Mouse (Mus musculus): ENCODE results near the gene Rnls. TPM values are rescaled to one million over a fixed set of nuclear protein-coding genes. Genes with fewer than 3 reads are reported as not detected.

The Rnls gene
- polyA plus RNA-seq, 1 experiment: 1.4 TPM

DNA sequence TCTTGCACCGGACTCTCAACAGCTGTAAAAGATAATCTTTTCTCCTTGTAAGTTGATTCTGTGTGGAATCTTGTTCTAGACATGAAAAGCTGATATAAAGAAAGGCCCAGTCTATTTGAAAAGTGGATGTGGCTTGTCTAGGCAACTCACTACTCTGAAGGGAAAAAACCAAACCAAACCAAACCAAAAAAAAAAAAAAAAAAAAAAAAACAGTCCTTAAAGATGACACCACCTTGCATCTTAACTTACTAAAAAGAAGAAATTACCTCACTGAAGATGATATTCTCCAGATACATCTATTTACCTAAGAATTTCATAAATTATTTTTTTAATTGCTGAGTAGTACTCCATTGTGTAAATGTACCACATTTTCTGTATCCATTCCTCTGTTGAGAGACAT, 230.2 kb downstream of the Rnls start:
- Histone ChIP-seq H3K27me3 (ENCODE audit: control insufficient read depth, insufficient read depth, low read length) (no peaks in the 10 kb centered on the region), H3K27ac (ENCODE audit: control insufficient read depth, insufficient read depth, low read length) (no peak overlapping the region), H3K4me1 (replicated peaks; ENCODE audit: control insufficient read depth, insufficient read depth, low read length) (peaks cover 6% of the 10 kb centered on the region; the same call in 1 of the 2 replicates), H3K4me3 (ENCODE audit: control insufficient read depth, insufficient read depth, low read length) (no peak overlapping the region), H3K36me3 (ENCODE audit: control insufficient read depth, insufficient read depth, low read length) (no peaks in the 10 kb centered on the region)
- 91% methylated on average over 1 of the region's 1 CpGs for WGBS
- no peak for TF ChIP-seq CTCF (IDR thresholded peaks at IDR 0.05; ENCODE audit: borderline replicate concordance, control insufficient read depth, extremely low read depth, insufficient read depth, low read length, poor library complexity)
- TF ChIP-seq POLR2A (IDR thresholded peaks at IDR 0.05; ENCODE audit: control insufficient read depth, extremely low read depth, insufficient read depth, low read length, poor library complexity): no peak
- no peak for DNase-seq

DNA sequence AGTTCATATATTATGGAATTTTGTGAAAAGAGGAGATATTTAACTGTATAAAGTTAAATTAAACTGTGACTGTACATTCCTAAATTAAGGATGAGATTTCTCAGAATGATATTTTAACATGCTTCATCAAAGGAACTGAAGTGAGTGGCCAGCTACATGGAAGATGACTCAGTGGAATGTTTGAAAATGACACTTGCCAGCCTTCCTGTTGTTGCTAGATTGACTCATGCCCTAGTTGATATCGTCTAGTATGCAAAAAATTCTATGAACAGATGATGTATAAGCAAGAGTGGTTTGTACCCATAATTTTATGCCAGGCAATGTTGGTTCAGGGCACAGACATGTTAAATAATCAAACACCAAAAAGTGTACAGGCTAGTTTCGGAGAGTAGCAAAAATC, 232.2 kb downstream of the Rnls start:
- TF ChIP-seq POLR2A (IDR thresholded peaks at IDR 0.05; ENCODE audit: control insufficient read depth, extremely low read depth, insufficient read depth, low read length, poor library complexity) (no peak), CTCF (IDR thresholded peaks at IDR 0.05; ENCODE audit: borderline replicate concordance, control insufficient read depth, extremely low read depth, insufficient read depth, low read length, poor library complexity) (no peak)
- H3K4me1 ChIP-seq (replicated peaks; ENCODE audit: control insufficient read depth, insufficient read depth, low read length): peaks cover 6% of the 10 kb centered on the region; the same call in 1 of the 2 replicates
- over 99% methylated on average over 2 of the region's 2 CpGs for WGBS
- no peaks in the 10 kb centered on the region for H3K36me3 ChIP-seq (ENCODE audit: control insufficient read depth, insufficient read depth, low read length)
- H3K27ac ChIP-seq (ENCODE audit: control insufficient read depth, insufficient read depth, low read length): no peak overlapping the region
- no peaks in the 10 kb centered on the region for H3K27me3 ChIP-seq (ENCODE audit: control insufficient read depth, insufficient read depth, low read length)
- H3K4me3 ChIP-seq (ENCODE audit: control insufficient read depth, insufficient read depth, low read length): no peak overlapping the region
- no peak for DNase-seq

DNA sequence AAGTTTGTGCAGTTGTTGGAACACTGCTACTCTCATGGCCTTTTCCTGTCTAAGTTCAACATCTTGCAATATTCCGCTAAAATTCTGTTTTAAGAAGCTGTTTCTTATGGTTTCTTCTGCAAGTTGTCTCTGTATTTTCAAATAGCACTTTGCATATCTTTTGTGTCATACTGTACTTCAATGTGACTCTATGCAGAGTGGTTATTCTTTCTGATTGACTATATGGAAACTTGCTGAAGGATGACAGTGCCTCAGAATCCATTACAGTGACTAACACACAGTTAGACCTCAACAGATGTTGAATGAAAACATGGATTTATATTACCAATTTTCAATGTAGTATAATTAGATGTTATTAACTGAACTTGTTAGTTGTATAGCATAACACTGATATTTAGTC, 232.9 kb downstream of the Rnls start:
- WGBS: 98% methylated on average over 1 of the region's 1 CpGs
- Histone ChIP-seq H3K4me3 (ENCODE audit: control insufficient read depth, insufficient read depth, low read length) (no peak overlapping the region), H3K27me3 (ENCODE audit: control insufficient read depth, insufficient read depth, low read length) (no peaks in the 10 kb centered on the region), H3K4me1 (replicated peaks; ENCODE audit: control insufficient read depth, insufficient read depth, low read length) (no peaks in the 10 kb centered on the region), H3K36me3 (ENCODE audit: control insufficient read depth, insufficient read depth, low read length) (no peaks in the 10 kb centered on the region), H3K27ac (ENCODE audit: control insufficient read depth, insufficient read depth, low read length) (no peak overlapping the region)
- DNase-seq: no peak
- TF ChIP-seq CTCF (IDR thresholded peaks at IDR 0.05; ENCODE audit: borderline replicate concordance, control insufficient read depth, extremely low read depth, insufficient read depth, low read length, poor library complexity) (no peak), POLR2A (IDR thresholded peaks at IDR 0.05; ENCODE audit: control insufficient read depth, extremely low read depth, insufficient read depth, low read length, poor library complexity) (no peak)

DNA sequence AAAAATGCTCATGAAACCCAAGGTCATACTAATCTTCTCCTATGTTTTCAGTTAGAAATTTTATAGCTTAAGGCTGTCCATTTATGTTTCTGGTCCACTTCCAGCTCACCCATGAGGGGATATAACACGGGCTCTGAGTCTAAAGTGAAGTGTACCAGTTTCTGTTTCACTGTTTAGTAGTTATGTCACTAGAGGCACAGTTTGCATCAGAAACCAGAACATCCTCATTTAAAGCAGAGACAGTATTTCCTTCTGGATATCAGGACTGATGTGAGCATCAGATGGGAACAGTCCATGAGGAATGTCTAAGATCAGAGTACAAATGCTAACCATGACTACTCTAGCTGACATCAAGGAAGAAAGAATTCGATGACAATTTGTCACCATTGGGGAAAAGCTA, 233.9 kb downstream of the Rnls start:
- DNase-seq: no peak
- 58% methylated on average over 2 of the region's 2 CpGs for WGBS
- Histone ChIP-seq H3K27me3 (ENCODE audit: control insufficient read depth, insufficient read depth, low read length) (no peaks in the 10 kb centered on the region), H3K4me3 (ENCODE audit: control insufficient read depth, insufficient read depth, low read length) (no peak overlapping the region), H3K36me3 (ENCODE audit: control insufficient read depth, insufficient read depth, low read length) (no peaks in the 10 kb centered on the region), H3K4me1 (replicated peaks; ENCODE audit: control insufficient read depth, insufficient read depth, low read length) (no peaks in the 10 kb centered on the region), H3K27ac (ENCODE audit: control insufficient read depth, insufficient read depth, low read length) (no peak overlapping the region)
- TF ChIP-seq CTCF (IDR thresholded peaks at IDR 0.05; ENCODE audit: borderline replicate concordance, control insufficient read depth, extremely low read depth, insufficient read depth, low read length, poor library complexity): no peak
- TF ChIP-seq POLR2A (IDR thresholded peaks at IDR 0.05; ENCODE audit: control insufficient read depth, extremely low read depth, insufficient read depth, low read length, poor library complexity): no peak

DNA sequence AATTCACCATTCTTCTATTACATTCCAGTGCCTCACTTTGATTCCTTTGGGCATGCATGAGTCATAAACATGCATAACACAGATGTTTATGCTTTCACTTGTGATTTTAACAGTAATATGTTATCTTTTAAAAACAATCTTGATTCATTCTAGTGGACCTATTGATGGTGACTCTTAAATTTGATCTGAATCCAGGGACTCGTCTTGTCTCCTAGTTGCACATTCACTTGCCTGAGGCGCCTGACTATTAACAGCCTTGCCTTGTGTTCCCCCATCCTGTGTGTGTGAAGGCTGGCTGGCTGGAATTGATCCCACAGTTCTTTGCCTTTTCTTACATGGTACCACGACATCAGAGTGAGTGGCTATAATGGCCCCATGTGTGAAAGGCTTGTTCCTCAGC, 243.7 kb downstream of the Rnls start:
- DNase-seq: no peak
- Histone ChIP-seq H3K4me1 (replicated peaks; ENCODE audit: control insufficient read depth, insufficient read depth, low read length) (no peaks in the 10 kb centered on the region), H3K36me3 (ENCODE audit: control insufficient read depth, insufficient read depth, low read length) (no peaks in the 10 kb centered on the region), H3K27me3 (ENCODE audit: control insufficient read depth, insufficient read depth, low read length) (no peaks in the 10 kb centered on the region), H3K4me3 (ENCODE audit: control insufficient read depth, insufficient read depth, low read length) (no peak overlapping the region), H3K27ac (ENCODE audit: control insufficient read depth, insufficient read depth, low read length) (no peak overlapping the region)
- WGBS: 92% methylated on average over 3 of the region's 3 CpGs
- TF ChIP-seq POLR2A (IDR thresholded peaks at IDR 0.05; ENCODE audit: control insufficient read depth, extremely low read depth, insufficient read depth, low read length, poor library complexity) (no peak), CTCF (IDR thresholded peaks at IDR 0.05; ENCODE audit: borderline replicate concordance, control insufficient read depth, extremely low read depth, insufficient read depth, low read length, poor library complexity) (no peak)

DNA sequence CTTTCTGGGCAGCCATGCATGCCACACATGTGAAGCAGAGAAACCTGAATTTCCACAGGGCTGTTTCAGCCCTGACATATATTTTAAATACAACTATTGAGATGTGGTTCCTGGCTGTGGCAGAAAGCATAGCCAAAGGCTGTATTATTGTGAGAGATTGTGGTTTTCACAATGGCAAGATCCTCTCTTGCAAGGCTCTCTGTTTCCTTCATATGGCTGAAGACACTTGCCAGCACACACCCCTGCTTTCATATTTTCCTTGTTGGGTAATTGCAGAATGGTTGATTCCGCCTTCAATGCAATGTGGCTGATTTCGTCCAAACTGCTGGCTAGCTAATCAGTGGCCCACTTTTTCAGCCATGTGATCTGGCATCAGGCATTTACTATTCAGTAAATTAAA, 248.9 kb downstream of the Rnls start:
- no peak for DNase-seq
- H3K4me1 ChIP-seq (replicated peaks; ENCODE audit: control insufficient read depth, insufficient read depth, low read length): no peaks in the 10 kb centered on the region
- no peak overlapping the region for H3K4me3 ChIP-seq (ENCODE audit: control insufficient read depth, insufficient read depth, low read length)
- 71% methylated on average over 2 of the region's 2 CpGs for WGBS
- no peak overlapping the region for H3K27ac ChIP-seq (ENCODE audit: control insufficient read depth, insufficient read depth, low read length)
- no peak for TF ChIP-seq POLR2A (IDR thresholded peaks at IDR 0.05; ENCODE audit: control insufficient read depth, extremely low read depth, insufficient read depth, low read length, poor library complexity)
- TF ChIP-seq CTCF (IDR thresholded peaks at IDR 0.05; ENCODE audit: borderline replicate concordance, control insufficient read depth, extremely low read depth, insufficient read depth, low read length, poor library complexity): no peak
- no peaks in the 10 kb centered on the region for H3K27me3 ChIP-seq (ENCODE audit: control insufficient read depth, insufficient read depth, low read length)
- no peaks in the 10 kb centered on the region for H3K36me3 ChIP-seq (ENCODE audit: control insufficient read depth, insufficient read depth, low read length)

DNA sequence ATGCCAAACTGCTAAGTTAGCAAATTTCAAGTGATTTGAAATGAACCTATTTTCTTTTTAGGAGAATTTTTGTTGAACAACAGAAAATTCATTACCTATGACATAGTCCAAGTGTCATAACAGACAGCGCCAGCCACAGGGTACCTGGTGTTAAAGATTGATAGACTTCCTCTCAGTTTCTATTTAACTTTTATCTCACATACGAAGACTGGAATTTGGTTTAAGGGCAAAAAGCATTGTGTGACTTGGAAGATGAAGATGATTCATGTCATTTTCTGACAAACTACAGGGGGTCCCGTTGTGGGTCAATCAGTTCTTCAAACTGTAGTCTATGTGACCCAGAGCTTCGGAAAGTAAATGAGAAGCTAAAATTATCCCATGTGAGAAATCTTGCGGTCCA, 254.8 kb downstream of the Rnls start:
- no peaks in the 10 kb centered on the region for H3K36me3 ChIP-seq (ENCODE audit: control insufficient read depth, insufficient read depth, low read length)
- no peak overlapping the region for H3K27ac ChIP-seq (ENCODE audit: control insufficient read depth, insufficient read depth, low read length)
- H3K4me3 ChIP-seq (ENCODE audit: control insufficient read depth, insufficient read depth, low read length): no peak overlapping the region
- TF ChIP-seq POLR2A (IDR thresholded peaks at IDR 0.05; ENCODE audit: control insufficient read depth, extremely low read depth, insufficient read depth, low read length, poor library complexity) (no peak), CTCF (IDR thresholded peaks at IDR 0.05; ENCODE audit: borderline replicate concordance, control insufficient read depth, extremely low read depth, insufficient read depth, low read length, poor library complexity) (no peak)
- no peaks in the 10 kb centered on the region for H3K27me3 ChIP-seq (ENCODE audit: control insufficient read depth, insufficient read depth, low read length)
- DNase-seq: no peak
- no peaks in the 10 kb centered on the region for H3K4me1 ChIP-seq (replicated peaks; ENCODE audit: control insufficient read depth, insufficient read depth, low read length)
- 96% methylated on average over 5 of the region's 5 CpGs for WGBS
